Mouse (Mus musculus) kidney, adult 11 months (tissue): ENCODE results near the gene Clec2l.

Experiments used
- DNase-seq: peaks from one replicate; pipeline ENCODE4 v3.0.0; 2022

Gene Clec2l

DNA sequence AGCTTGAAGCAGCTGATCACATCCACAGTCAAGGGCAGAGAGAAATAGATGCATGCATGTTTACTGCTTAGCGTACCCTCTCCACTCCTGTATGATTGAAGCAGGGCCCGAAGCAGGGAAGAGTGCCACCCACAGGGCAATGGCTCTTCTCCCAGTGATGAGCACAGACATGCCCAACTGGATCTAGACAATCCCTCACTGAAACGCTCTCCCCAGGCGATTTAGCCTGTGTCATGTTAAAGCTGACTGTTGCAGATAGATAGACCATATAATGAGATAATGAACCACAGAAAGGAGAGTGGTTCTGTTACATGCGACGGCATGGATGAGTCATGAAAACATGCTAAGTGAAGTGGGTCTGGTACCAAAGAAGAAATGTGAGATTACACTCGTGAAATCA is 8.4 kb downstream of the Clec2l start:
- DNase-seq: no peak

- no peak for DNase-seq
These were observed 9.1 kb downstream of the Clec2l start for GRCm38 (mm10) chr6:38672011-38672410.

DNA sequence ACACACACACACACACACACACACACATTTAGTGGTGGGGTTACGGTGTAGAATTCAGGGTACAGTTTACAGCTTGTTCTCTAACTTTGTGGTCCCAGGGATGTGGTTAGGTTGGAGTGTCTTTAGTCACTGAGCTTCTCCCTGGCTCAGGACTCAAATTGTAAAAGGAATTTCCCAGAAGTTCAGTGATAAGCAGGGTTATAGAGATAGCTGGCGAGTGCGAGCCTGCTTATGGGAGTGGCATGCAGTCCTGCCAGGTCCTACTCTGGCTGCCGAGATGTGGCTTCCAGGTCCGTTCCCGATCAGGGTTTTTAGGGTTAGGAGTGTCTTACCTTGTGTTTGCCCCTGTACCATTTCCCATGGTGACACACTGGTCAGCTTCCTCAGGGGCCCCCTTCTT is 13.3 kb downstream of the Clec2l start:
- no peak for DNase-seq

DNA sequence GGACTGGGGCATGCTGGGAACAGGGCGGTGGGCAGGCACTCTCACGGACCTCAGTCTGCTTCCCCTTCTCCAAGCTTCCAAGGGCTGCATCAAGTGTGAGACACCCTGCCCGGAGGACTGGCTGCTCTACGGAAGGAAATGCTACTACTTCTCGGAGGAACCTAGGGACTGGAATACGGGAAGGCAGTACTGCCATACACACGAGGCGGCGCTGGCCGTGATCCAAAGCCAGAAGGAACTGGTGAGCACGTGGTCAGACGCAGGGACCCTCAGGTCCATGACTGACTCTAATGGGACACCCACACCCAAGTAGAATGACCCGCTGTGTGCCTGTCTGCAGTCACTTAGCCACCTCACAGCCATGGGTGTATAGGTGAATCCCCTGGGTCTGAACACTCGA is 13.9 kb downstream of the Clec2l start:
- no peak for DNase-seq

DNA sequence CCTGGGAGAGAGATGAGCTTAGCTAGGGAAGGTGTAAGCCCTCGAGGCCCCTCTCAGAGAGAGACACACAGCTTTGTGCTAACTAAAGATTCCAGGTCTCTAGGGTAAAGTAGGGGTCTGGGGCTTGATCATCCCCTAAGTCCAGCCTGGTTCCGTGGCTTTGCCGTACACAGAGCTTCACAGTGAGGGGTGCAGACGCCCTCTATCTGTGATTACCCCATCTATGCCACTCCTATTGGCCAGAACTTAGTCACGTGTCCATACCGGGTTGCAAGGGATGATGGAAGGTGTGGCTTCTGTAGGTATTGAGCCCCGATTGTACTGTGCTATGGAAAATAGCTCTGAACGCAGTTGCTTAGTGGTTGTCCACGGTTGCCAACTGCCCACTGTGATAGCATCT is 14.8 kb downstream of the Clec2l start:
- no peak for DNase-seq

DNA sequence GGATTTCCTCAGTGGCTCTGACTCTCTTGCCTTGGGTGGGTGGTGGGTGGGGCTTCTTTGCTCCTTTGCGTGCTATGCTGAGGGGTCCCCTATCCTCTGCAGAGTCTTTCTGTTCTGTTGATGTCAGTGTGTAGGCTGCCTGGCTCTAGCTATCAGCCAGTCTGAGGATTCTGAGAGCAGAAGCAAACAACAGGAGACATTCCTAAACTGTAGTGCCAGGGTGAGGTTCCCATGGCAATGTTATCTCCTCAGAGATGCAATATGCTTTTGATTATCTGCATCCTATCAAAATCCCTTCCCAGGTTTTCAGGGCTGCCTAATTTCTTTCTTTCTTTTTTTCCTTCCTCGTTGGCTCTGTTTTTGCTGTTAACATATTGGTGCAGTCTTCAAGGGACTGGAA is 19.7 kb downstream of the Clec2l start:
- no peak for DNase-seq

- DNase-seq: no peak
These were observed 24.3 kb downstream of the Clec2l start for GRCm38 (mm10) chr6:38687216-38687615.

- no peak for DNase-seq
These were observed 26.0 kb downstream of the Clec2l start for GRCm38 (mm10) chr6:38688841-38689240.

DNA sequence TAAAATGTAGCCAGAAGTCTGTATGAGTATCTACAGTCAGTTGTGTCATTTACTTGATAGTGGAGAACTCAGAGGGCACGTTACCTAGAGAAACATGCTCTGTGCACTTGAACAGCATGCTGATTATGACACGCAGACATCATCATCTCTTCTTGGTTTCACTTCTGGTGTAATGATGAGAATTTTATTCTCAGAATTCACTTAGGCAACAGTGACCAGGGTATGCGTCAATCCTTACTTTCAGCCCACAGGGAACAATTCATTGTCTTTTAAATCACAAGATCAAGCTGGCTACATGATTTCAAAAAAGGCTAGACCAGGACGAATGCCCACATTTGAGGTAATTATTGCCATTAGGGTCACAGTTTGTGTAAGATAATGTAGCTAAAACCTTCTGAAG is 27.7 kb downstream of the Clec2l start:
- no peak for DNase-seq

- no peak for DNase-seq
These were observed 28.2 kb downstream of the Clec2l start for GRCm38 (mm10) chr6:38691052-38691451.

- DNase-seq: no peak
These were observed 29.7 kb downstream of the Clec2l start for GRCm38 (mm10) chr6:38692556-38692955.

- DNase-seq: peak; percentile 61
These were observed 32.6 kb downstream of the Clec2l start for GRCm38 (mm10) chr6:38695380-38696054.

DNA sequence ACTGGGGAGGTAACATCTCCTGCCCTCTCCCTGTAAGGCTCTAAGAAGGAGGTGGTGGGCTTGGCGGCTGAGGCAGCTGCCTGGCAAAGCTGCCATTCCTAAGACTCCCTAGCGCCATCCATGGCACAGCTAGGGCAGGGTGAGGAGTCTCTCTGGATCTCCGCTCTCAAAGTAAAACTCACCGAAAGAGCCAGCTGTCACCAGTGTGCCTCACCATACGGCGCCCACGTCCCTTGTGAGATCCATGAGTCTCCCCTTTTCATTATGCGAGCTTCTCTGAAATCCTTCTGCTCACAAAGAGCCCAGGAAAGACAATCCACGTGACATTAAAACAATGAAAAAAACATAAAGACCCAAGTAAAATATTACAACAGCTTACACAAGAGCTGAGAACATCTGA is 33.7 kb downstream of the Clec2l start:
- no peak for DNase-seq

- DNase-seq: no peak
These were observed 35.5 kb downstream of the Clec2l start for GRCm38 (mm10) chr6:38698233-38698889.

DNA sequence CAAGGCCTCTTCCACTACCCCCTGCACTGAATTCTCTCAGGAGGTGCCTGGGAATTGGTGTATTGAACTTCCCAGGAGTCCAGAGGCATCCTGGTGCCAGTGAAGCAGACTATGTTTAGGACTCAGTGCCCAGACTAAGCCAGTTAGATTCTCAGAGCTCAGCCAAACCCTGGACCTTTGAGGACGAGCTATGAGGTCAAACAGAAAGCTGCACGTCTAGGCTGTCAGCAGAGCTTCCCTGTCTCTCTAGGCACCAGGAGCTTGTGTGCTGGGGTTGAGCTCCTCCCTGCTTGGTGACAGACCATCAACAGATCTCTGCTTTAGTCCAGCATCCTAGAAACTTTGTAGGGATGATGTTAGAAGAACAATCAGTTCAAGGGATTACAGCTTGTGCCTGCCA is 38.6 kb downstream of the Clec2l start:
- no peak for DNase-seq

DNA sequence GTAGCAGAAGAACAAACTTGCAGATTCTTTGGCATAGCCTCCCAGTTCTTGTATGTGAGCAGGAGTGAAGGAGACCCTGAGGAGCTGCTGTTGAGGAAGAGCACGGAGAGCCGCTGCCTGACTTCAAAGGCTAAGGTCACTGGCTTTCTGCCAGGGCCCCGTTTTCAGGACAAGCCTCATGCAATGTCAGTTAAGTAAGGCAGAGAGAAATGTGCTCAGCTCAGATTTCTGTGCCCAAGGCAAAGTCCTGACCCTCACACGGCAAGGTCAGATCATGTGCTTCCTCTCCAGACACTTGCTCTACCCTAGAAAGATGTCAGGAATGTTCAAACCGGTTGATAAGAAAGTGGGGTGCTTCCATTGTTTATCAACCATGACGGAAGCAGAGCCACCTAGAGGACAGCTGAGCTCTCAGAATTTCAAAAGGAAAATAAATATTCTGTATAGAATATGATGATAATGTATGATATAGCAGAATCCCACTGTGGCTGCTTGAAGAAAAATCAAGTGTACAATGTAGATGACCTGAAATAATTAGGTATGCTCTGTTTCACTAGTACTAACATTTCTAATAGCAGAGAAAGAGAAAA is 40.0 kb downstream of the Clec2l start:
- DNase-seq: peak; percentile 34

- DNase-seq: no peak
These were observed 40.7 kb downstream of the Clec2l start for GRCm38 (mm10) chr6:38703526-38703925.

DNA sequence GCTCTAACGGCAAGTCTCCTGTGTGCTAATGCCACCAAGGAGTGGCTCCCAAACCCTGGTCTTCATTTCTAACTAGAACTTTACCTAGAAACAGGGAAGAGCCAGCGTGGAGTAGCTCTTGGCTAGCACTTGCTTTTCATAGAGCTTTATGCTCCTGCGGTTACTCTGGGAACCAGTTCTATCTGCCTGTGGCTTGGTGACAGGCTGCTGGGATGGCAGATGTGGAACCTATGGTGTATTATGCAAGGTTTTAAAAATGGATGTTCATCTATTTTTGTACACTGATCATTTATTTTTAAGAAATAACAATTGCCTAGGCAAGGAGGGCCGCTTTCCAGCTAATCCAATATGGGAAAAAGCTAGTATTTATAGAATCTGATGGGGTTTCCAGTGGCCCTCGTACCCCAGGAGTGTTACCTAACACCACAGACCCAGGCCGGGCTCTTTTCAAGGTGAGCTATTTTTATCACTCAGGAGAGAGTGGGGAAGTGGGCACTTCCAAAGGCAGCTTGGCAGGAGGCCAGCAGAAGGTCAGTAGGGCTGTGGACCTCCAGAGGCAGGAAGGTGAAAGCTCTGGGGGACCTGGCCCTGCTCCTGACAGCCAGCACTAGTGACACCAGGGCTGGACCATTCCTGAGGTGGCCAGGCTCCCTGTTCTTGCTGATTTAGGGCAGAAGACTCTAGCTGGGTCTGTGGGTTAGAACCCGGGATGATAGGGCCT is 41.6 kb downstream of the Clec2l start:
- DNase-seq: peak; percentile 44

DNA sequence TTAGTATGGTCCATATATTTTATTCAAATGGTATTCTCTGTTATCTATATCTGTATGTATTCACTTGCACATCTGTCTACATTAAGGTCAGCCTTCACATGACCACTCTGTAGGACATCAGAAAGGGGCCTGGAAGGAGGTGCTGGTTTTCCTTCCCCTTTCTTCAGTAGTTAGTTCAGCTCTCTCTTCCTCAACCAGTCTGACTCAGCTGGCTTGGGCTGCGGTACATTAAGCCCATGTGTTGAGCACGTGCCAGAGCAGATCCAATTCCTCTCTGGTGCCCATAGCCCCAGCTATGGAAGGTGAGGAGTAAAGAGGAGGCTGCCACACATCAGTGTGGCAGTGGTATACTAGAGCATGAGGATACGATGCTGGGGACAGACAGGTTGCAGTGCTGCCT is 47.6 kb downstream of the Clec2l start:
- no peak for DNase-seq

DNA sequence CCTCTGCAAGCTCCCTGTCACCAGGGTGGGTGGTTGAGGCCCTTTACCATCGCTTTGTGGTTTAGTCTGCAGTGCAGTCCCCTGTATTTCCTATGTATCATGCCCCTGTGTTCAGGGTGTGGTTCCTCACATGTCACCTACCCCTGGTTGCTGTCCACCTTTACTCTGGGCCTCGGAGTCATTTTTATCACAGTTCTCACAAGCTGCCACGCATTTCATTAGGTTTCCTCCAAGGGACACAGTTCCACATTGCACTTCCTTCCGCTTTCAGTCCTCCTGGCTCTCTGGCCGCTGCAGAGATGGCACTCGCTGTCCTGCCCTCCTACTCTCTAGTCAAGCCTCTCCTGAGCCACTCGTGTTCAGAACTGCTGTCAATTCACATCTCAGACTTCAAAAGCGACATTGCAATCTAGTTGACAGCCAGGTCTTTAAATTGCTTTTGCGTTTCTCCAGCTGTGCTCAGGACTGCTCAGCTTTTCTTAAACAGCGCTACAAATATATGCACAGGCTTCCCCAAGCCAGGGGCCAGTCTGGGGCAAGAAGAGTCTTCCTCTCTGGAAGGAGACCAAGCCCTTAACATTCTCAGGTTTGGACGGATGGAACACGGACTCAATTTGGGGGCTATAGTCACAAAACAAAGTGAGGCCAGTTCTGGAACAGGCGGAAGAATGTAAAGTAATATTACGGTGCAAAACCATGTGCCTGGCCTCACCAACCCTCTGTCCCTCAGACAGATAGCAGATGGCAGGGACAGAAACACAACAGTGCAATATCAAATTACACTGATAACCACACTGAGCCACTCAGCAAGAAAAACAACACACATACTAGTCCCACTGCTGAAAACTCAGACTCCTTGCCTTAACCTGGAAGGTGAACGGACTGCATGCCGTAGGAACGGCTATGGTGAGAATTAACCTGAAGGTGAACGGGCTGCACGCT is 51.4 kb downstream of the Clec2l start:
- no peak for DNase-seq

DNA sequence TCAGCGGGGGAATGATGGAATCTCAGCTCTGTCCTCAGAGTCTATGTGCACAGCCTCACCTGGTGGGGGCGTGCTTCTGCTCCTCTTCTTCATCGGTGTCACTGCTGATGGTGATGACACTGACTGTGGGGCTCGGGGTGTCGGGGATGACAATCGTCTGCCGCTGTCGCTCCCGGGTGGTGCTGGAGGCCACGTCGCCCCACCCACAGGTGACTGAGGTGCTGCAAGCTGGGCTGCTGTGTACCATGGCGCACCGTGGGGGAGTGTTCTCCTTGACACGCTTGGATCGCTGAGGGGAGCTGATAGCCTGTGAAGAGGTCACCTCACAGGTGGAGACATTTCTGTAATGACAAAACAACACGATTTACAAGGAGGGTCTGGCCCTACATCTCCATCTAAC is 53.0 kb downstream of the Clec2l start:
- DNase-seq: no peak

DNA sequence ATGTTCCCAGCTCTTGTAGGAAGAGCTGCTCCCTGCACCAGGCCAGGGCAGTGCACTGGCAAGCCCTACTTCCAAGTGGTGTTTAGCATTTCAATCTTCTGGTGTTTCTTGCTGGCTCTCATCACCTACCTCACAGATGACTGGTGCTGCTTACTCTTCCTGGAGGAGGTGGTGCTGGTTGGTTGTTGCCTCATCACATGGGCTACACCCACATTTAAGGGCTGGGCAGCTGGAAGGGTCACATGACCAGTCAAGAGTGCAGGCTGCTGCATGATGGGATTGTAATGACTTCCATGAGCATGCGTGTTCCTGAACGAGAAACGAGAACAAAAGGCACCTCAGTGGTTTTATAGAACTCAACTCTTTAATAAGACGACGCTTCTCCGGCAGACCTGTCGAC is 55.8 kb downstream of the Clec2l start:
- DNase-seq: no peak

DNA sequence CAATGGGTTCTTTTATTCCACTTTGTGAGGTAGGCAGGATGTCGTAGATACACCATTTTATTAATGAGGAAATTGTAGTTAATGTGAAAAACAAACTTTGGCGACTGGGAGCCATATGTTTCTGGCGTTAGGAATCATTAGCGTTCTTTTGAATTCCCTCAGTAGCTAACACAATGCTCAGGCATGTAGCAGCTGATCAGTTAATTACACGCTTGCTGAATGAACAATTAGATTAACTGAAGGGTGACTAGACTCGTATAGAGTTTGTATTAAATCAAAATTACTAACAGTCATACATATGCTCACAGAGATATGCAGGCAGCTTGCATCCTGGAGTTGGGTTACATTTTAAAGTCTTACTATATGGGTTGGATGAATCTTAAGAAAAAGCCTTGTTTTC is 56.4 kb downstream of the Clec2l start:
- no peak for DNase-seq
